Mouse (Mus musculus): ENCODE results near the gene Peli2. TPM values are rescaled to one million over a fixed set of nuclear protein-coding genes. Genes with fewer than 3 reads are reported as not detected.

Gene Peli2
- total and polyA plus RNA-seq, 3 experiments = not detected

GRCm38 (mm10) chr14:48166396-48166795 lies 45.8 kb downstream of the Peli2 start:
- Histone ChIP-seq H3K4me2 (ENCODE audit: insufficient read depth, low read depth, poor library complexity, severe bottlenecking) (no peak overlapping the region), H3K9me3 (replicated peaks; ENCODE audit: low read length) (no peaks in the 10 kb centered on the region), H3K79me2 (replicated peaks; ENCODE audit: control insufficient read depth, extremely low read depth, insufficient read depth, poor library complexity, severe bottlenecking) (no peaks in the 10 kb centered on the region), H3K27ac (ENCODE audit: insufficient read depth, low read depth) (no peak overlapping the region), H3K9ac (ENCODE audit: insufficient read depth, low read depth) (no peak overlapping the region), H3K4me3 (replicated peaks in 1 of 3; ENCODE audit: low read depth in 2 of 3, low read length in 2 of 3, poor library complexity in 1 of 3) (no peak overlapping the region), H3K36me3 (replicated peaks in 1 of 2; ENCODE audit: control insufficient read depth in 1 of 2, insufficient read depth in 1 of 2, low read length in 1 of 2) (no peaks in the 10 kb centered on the region), H3K4me1 (ENCODE audit: control insufficient read depth in 1 of 2, insufficient read depth in 2 of 2) (peaks cover 0 to 6% of the 10 kb centered on the region in 2 experiments; a peak in 2 of 4 replicates), H3K27me3 (replicated peaks) (no peaks in the 10 kb centered on the region)
- in situ Hi-C loops (cut with MboI; ENCODE audit: low pct_ligation_motif_present, low pct_unique_long_range_greater_than_20kb, low sequenced_read_pairs) (no loop called here), dilution Hi-C loops (cut with MboI; ENCODE audit: extremely low pct_ligation_motif_present, extremely low pct_unique_long_range_greater_than_20kb, low sequenced_read_pairs) (no loop called here)
- TF ChIP-seq USF2 (conservative IDR thresholded peaks at IDR 0.05; ENCODE audit: low read depth, low read length) (no peak), POLR2AphosphoS2 (IDR thresholded peaks at IDR 0.05; ENCODE audit: low read depth, low read length) (no peak), ETS1 (conservative IDR thresholded peaks at IDR 0.05; ENCODE audit: low read depth, low read length) (no peak)
- DNase-seq (ENCODE audit: extremely low read depth) = no peak

- Histone ChIP-seq H3K79me2 (replicated peaks; ENCODE audit: control insufficient read depth, extremely low read depth, insufficient read depth, poor library complexity, severe bottlenecking) (no peaks in the 10 kb centered on the region), H3K9me3 (replicated peaks; ENCODE audit: low read length) (no peaks in the 10 kb centered on the region), H3K9ac (ENCODE audit: insufficient read depth, low read depth) (no peak overlapping the region), H3K4me3 (replicated peaks in 1 of 3; ENCODE audit: low read depth in 2 of 3, low read length in 2 of 3, poor library complexity in 1 of 3) (no peak overlapping the region), H3K27me3 (replicated peaks) (no peaks in the 10 kb centered on the region), H3K27ac (ENCODE audit: insufficient read depth, low read depth) (no peak overlapping the region), H3K4me2 (ENCODE audit: insufficient read depth, low read depth, poor library complexity, severe bottlenecking) (no peak overlapping the region), H3K4me1 (ENCODE audit: control insufficient read depth in 1 of 2, insufficient read depth in 2 of 2) (peaks cover 0 to 6% of the 10 kb centered on the region in 2 experiments; a peak in 2 of 4 replicates), H3K36me3 (replicated peaks in 1 of 2; ENCODE audit: control insufficient read depth in 1 of 2, insufficient read depth in 1 of 2, low read length in 1 of 2) (no peaks in the 10 kb centered on the region)
- in situ Hi-C loops (cut with MboI; ENCODE audit: low pct_ligation_motif_present, low pct_unique_long_range_greater_than_20kb, low sequenced_read_pairs) = no loop called here
- TF ChIP-seq ZKSCAN1 (IDR thresholded peaks at IDR 0.05; ENCODE audit: borderline replicate concordance, low read depth, low read length) = no peak
- no peak for DNase-seq (ENCODE audit: extremely low read depth)
- dilution Hi-C loops (cut with MboI; ENCODE audit: extremely low pct_ligation_motif_present, extremely low pct_unique_long_range_greater_than_20kb, low sequenced_read_pairs) = no loop called here
Observed at GRCm38 (mm10) chr14:48167020-48167419, 46.4 kb downstream of the Peli2 start.

GRCm38 (mm10) chr14:48168116-48168515 lies 47.5 kb downstream of the Peli2 start:
- Histone ChIP-seq H3K36me3 (replicated peaks in 1 of 2; ENCODE audit: control insufficient read depth in 1 of 2, insufficient read depth in 1 of 2, low read length in 1 of 2) (no peaks in the 10 kb centered on the region), H3K4me2 (ENCODE audit: insufficient read depth, low read depth, poor library complexity, severe bottlenecking) (no peak overlapping the region), H3K4me3 (replicated peaks in 1 of 3; ENCODE audit: low read depth in 2 of 3, low read length in 2 of 3, poor library complexity in 1 of 3) (no peak overlapping the region), H3K9me3 (replicated peaks; ENCODE audit: low read length) (no peaks in the 10 kb centered on the region), H3K27me3 (replicated peaks) (no peaks in the 10 kb centered on the region), H3K9ac (ENCODE audit: insufficient read depth, low read depth) (no peak overlapping the region), H3K79me2 (replicated peaks; ENCODE audit: control insufficient read depth, extremely low read depth, insufficient read depth, poor library complexity, severe bottlenecking) (no peaks in the 10 kb centered on the region), H3K4me1 (ENCODE audit: control insufficient read depth in 1 of 2, insufficient read depth in 2 of 2) (peaks cover 0 to 1% of the 10 kb centered on the region in 2 experiments; a peak in 2 of 4 replicates), H3K27ac (ENCODE audit: insufficient read depth, low read depth) (no peak overlapping the region)
- no peak for TF ChIP-seq HCFC1 (IDR thresholded peaks at IDR 0.05; ENCODE audit: low read depth, low read length)
- TF ChIP-seq USF1 (IDR thresholded peaks at IDR 0.05; ENCODE audit: low read depth, low read length) = no peak
- no peak for TF ChIP-seq SIN3A (IDR thresholded peaks at IDR 0.05; ENCODE audit: low read length)
- no peak for TF ChIP-seq ETS1 (conservative IDR thresholded peaks at IDR 0.05; ENCODE audit: low read depth, low read length)
- TF ChIP-seq CHD1 (IDR thresholded peaks at IDR 0.05; ENCODE audit: low read depth, low read length) = no peak
- no peak for TF ChIP-seq SMC3 (IDR thresholded peaks at IDR 0.05; ENCODE audit: low read depth, low read length)
- TF ChIP-seq RAD21 (IDR thresholded peaks at IDR 0.05; ENCODE audit: low read depth, low read length) = no peak
- no peak for TF ChIP-seq E2F4 (IDR thresholded peaks at IDR 0.05; ENCODE audit: insufficient replicate concordance, low read depth, low read length)
- TF ChIP-seq BHLHE40 (IDR thresholded peaks at IDR 0.05; ENCODE audit: low read depth, low read length) = no peak
- no peak for TF ChIP-seq MAX (IDR thresholded peaks at IDR 0.05; ENCODE audit: low read length)
- TF ChIP-seq POLR2A (IDR thresholded peaks at IDR 0.05; ENCODE audit: low read depth, low read length) = no peak
- TF ChIP-seq TBP (conservative IDR thresholded peaks at IDR 0.05; ENCODE audit: low read depth, low read length) = no peak
- TF ChIP-seq GABPA (IDR thresholded peaks at IDR 0.05; ENCODE audit: insufficient replicate concordance, low read depth, low read length) = no peak
- no peak for TF ChIP-seq TCF12 (IDR thresholded peaks at IDR 0.05; ENCODE audit: low read depth, low read length)
- no peak for TF ChIP-seq RCOR1 (conservative IDR thresholded peaks at IDR 0.05; ENCODE audit: low read depth, low read length)
- TF ChIP-seq NRF1 (IDR thresholded peaks at IDR 0.05; ENCODE audit: low read depth, low read length) = no peak
- in situ Hi-C loops (cut with MboI; ENCODE audit: low pct_ligation_motif_present, low pct_unique_long_range_greater_than_20kb, low sequenced_read_pairs) (no loop called here), dilution Hi-C loops (cut with MboI; ENCODE audit: extremely low pct_ligation_motif_present, extremely low pct_unique_long_range_greater_than_20kb, low sequenced_read_pairs) (no loop called here)
- no peak for DNase-seq (ENCODE audit: extremely low read depth)
